In the genomic region with DNA sequence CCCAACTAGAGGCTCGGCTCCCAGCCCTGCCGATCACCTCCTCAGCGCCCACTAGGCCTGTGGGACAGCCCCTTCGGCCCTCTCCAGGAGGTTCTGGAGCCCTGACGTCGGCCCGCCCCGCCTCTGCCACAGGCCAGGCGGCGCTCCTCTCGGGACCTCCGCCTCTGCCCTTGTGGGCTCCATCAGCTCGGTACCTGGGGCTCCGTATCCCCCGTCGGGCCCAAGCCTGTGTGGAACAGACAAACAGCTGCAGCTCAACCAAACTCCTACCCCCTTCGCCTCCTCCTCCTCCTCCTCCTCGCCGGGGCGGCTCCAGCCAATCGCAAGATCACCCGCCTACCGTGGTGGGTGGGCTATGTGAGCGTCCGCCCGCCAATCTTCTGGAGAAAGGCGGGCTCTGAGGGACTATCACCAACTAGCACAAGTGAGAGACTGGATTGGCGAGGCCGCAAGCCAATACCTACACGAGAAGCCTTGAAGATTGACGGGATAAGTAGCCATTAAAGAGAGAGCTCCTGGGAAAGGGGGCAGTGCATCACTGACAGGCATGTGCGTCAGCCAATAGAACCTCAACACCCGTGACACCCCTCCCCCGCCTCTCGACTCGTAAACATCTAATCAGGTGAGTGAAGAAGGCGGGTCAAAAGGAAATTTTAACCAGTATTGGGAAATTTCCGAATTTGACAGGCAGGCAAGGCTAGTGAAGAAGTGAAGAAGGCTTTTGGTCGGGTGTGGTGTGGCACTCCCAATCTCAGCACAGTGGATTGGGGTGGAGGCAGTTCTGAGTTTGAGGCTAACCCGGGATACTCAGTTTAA, we compare ENCODE assay signal across 7 mouse cellular contexts. TPM values are rescaled to one million over a fixed set of nuclear protein-coding genes. Genes with fewer than 3 reads are reported as not detected.
DNase-seq lines count a peak whose midpoint lies in the region; ATAC-seq lines count a peak whose summit lies in the region.

Gene Rab5b, minus strand, starts transcription at position 273 of the 816 bp plus-strand sequence.

- no peaks in the 10 kb centered on the region for H3K27me3 ChIP-seq in intestine, embryonic 15.5 days (replicated peaks)
- H3K27me3 ChIP-seq in midbrain, embryonic 10.5 days (ENCODE audit: low read depth, poor library complexity, severe bottlenecking): no peaks in the 10 kb centered on the region

- no peaks in the 10 kb centered on the region for H3K9me3 ChIP-seq in intestine, embryonic 15.5 days
- no peaks in the 10 kb centered on the region for H3K9me3 ChIP-seq in midbrain, embryonic 10.5 days (replicated peaks)

- intact Hi-C loops in gastrocnemius, postnatal 36 days (cut with DNase I): no loop called here
- intact Hi-C loops in left cerebral cortex, postnatal 25 days (cut with DNase I): no loop called here

- H3K4me3 ChIP-seq in intestine, embryonic 15.5 days (replicated peaks): peak within 1 kb of the TSS; percentile 79
- peak within 1 kb of the TSS; percentile 90 for H3K4me3 ChIP-seq in midbrain, embryonic 10.5 days

- H3K36me3 ChIP-seq in intestine, embryonic 15.5 days: peaks cover 26% of the 10 kb centered on the region
- H3K36me3 ChIP-seq in midbrain, embryonic 10.5 days: peaks cover 40% of the 10 kb centered on the region

- ATAC-seq in intestine, embryonic 15.5 days: peak; percentile 99

- under 1% methylated on average over 40 of the region's 40 CpGs for WGBS in intestine, embryonic 15.5 days
- WGBS in midbrain, embryonic 10.5 days: 2% methylated on average over 40 of the region's 40 CpGs

- H3K9ac ChIP-seq in intestine, embryonic 15.5 days: peak within 1 kb of the TSS; percentile 94

- DNase-seq in adrenal gland, adult 2 months: peak; percentile 99
- DNase-seq in embryo, embryonic 11.5 days (ENCODE audit: low read depth, low spot score): peak; percentile 97
- DNase-seq in gastrocnemius, postnatal 36 days: peak; percentile 97 to 99
- peak; percentile 100 for DNase-seq in left cerebral cortex, postnatal 25 days (ENCODE audit: low spot score in 2 of 2)
- DNase-seq in midbrain, embryonic 10.5 days (ENCODE audit: low spot score): peak; percentile 98
- DNase-seq in right cerebral cortex, postnatal 4 days: peak; percentile 95

- peak within 1 kb of the TSS; percentile 98 for H3K27ac ChIP-seq in intestine, embryonic 15.5 days
- H3K27ac ChIP-seq in midbrain, embryonic 10.5 days (replicated peaks): peak within 1 kb of the TSS; percentile 96

- H3K4me1 ChIP-seq in intestine, embryonic 15.5 days (replicated peaks): no peaks in the 10 kb centered on the region
- H3K4me1 ChIP-seq in midbrain, embryonic 10.5 days: peaks cover 21% of the 10 kb centered on the region

- peak within 1 kb of the TSS; percentile 64 for H3K4me2 ChIP-seq in intestine, embryonic 15.5 days (replicated peaks)

RNA-seq across cellular contexts. Expression of gene Rab5b, which starts in this region (rescaled TPM):
- 100 to 1,000 TPM; 112 to 127 TPM for total RNA-seq in adrenal gland, adult 2 months (2021)
- polyA plus RNA-seq in adrenal gland, adult 2 months (2012; rRNA removed): 46.5 and 69.5 TPM in 2 replicates
- total RNA-seq in gastrocnemius, postnatal 36 days (2021): 10 to 100 TPM; 80.4 to 90.1 TPM
- polyA plus RNA-seq in intestine, embryonic 15.5 days (2015; fragmentation: Nextera tagmentation; extraction: Ambion mirVana): 59.0 and 60.5 TPM in 2 replicates
- total RNA-seq in left cerebral cortex, postnatal 25 days (2021): 100 to 1,000 TPM; 125 to 132 TPM
- polyA plus RNA-seq in midbrain, embryonic 10.5 days (2016; fragmentation: Nextera tagmentation; extraction: Ambion mirVana): 73.3 and 86.3 TPM in 2 replicates

Comparison
In these comparisons a context has a peak if more than half of its experiments do, and no peak if none do; other contexts are left out.
1. Peak in every context shown above with its lines: DNase-seq, ATAC-seq, H3K4me3 ChIP-seq and H3K27ac ChIP-seq.